Mouse (Mus musculus) right cerebral cortex, postnatal 25 days (tissue): Measurements from ENCODE around the gene Mark3.

ENCODE experiments used
- DNase-seq: peaks from one replicate; pipeline ENCODE4 v3.0.0; 2022

Gene Mark3

GRCm38 (mm10) chr12:111677882-111678669 is 103.8 kb downstream of the Mark3 start, which contains the start of gene Trmt61a:
Gene Trmt61a (plus strand): TSS chr12:111678105.
- peak; percentile 88 for DNase-seq

GRCm38 (mm10) chr12:111678670-111678933 is 104.3 kb downstream of the Mark3 start:
- no peak for DNase-seq

- DNase-seq: no peak
These were observed 104.7 kb downstream of the Mark3 start for GRCm38 (mm10) chr12:111678997-111679396.

GRCm38 (mm10) chr12:111680661-111681060 is 106.3 kb downstream of the Mark3 start:
- DNase-seq: no peak

- no peak for DNase-seq
These were observed 107.0 kb downstream of the Mark3 start for GRCm38 (mm10) chr12:111681305-111681704.

- no peak for DNase-seq
These were observed 107.7 kb downstream of the Mark3 start for GRCm38 (mm10) chr12:111682003-111682402.

- DNase-seq: no peak
These were observed 108.5 kb downstream of the Mark3 start for GRCm38 (mm10) chr12:111682806-111683205.

- no peak for DNase-seq
These were observed 112.1 kb downstream of the Mark3 start for GRCm38 (mm10) chr12:111686390-111686789.

- no peak for DNase-seq
These were observed 113.2 kb downstream of the Mark3 start for GRCm38 (mm10) chr12:111687350-111688068.

GRCm38 (mm10) chr12:111688069-111688428 is 113.7 kb downstream of the Mark3 start:
- DNase-seq: no peak

- DNase-seq: no peak
These were observed 115.1 kb downstream of the Mark3 start for GRCm38 (mm10) chr12:111689426-111689825.

GRCm38 (mm10) chr12:111691346-111691872 is 117.1 kb downstream of the Mark3 start:
- DNase-seq: no peak

- no peak for DNase-seq
These were observed 118.6 kb downstream of the Mark3 start for GRCm38 (mm10) chr12:111692899-111693298.

- DNase-seq: peak; percentile 68
These were observed 119.3 kb downstream of the Mark3 start for GRCm38 (mm10) chr12:111693341-111694270.

- no peak for DNase-seq
These were observed 120.0 kb downstream of the Mark3 start for GRCm38 (mm10) chr12:111694271-111694781.

GRCm38 (mm10) chr12:111694880-111695804 is 120.8 kb downstream of the Mark3 start:
- DNase-seq: peak; percentile 64

- peak; percentile 68 for DNase-seq
These were observed 121.9 kb downstream of the Mark3 start for GRCm38 (mm10) chr12:111696239-111696638.

- DNase-seq: no peak
These were observed 123.4 kb downstream of the Mark3 start for GRCm38 (mm10) chr12:111697708-111698107.

- no peak for DNase-seq
These were observed 124.1 kb downstream of the Mark3 start for GRCm38 (mm10) chr12:111698346-111698913.

- no peak for DNase-seq
These were observed 125.2 kb downstream of the Mark3 start for GRCm38 (mm10) chr12:111699542-111699941.

- DNase-seq: no peak
These were observed 126.7 kb downstream of the Mark3 start for GRCm38 (mm10) chr12:111700920-111701458.
